Mouse (Mus musculus) lung, adult 2 months (tissue): Measurements from ENCODE around the gene Rdh16f2. TPM values are rescaled to one million over a fixed set of nuclear protein-coding genes. Genes with fewer than 3 reads are reported as not detected.
"Not testable (repeated sequence)": the region's sequence is repeated elsewhere in the genome, so short reads cannot be mapped to it uniquely, and the experiment has no call there.

Experiments
- DNase-seq: peaks from one replicate; pipeline ENCODE4 v3.0.0; 2022
- H3K4me1 ChIP-seq: fragments of 200-500 bp; 2 replicates; pipeline ENCODE4 v1.6.1; 2011; ENCODE audit warnings: low read length; ENCODE audit not compliant: control insufficient read depth, insufficient read depth
- H3K4me3 ChIP-seq: fragments of 200-500 bp; replicated peaks from 2 replicates; pipeline ENCODE3; 2011; ENCODE audit warnings: low read depth, mild to moderate bottlenecking, control low read depth, low read length; ENCODE audit errors: extremely low read depth
- CTCF ChIP-seq: fragments of 200-500 bp; IDR thresholded peaks from 2 replicates; pipeline ENCODE4 v1.5.1; 2011; ENCODE audit warnings: mild to moderate bottlenecking, low read length, control low read depth; ENCODE audit not compliant: insufficient read depth
- POLR2A ChIP-seq: fragments of 200-500 bp; IDR thresholded peaks from 2 replicates; pipeline ENCODE4 v1.6.1; 2011; ENCODE audit warnings: low read depth, mild to moderate bottlenecking, control low read depth, low read length, borderline replicate concordance; ENCODE audit errors: extremely low read depth
- WGBS: fragments of 180-500 bp; shearing (Covaris S2); methylation state at CpG from one replicate; pipeline ENCODE4 v1.1.7; 2018; 5-methylcytosine and 5-hydroxymethylcytosine counted together
- polyA plus RNA-seq: library from polyadenylated mRNA; depleted of rRNA; stranded (reverse); fragments of >200 nt; gene quantifications from 2 replicates; pipeline ENCODE4 v1.2.3, GENCODE M21; 2012; rRNA removed

Gene Rdh16f2
- polyA plus RNA-seq, 1 experiment, result not detected

- DNase-seq, result peak; percentile 10
- Histone ChIP-seq H3K4me3 (no peak overlapping the region), H3K4me1 (peaks cover 3% of the 10 kb centered on the region; the same call in 1 of the 2 replicates)
- 43% methylated on average over 7 of the region's 7 CpGs for WGBS
- TF ChIP-seq POLR2A (no peak), CTCF (no peak)
Observed at GRCm38 (mm10) chr10:127904718-127905446, 38.6 kb downstream of the Rdh16f2 start.

GRCm38 (mm10) chr10:127906138-127906537 is 39.9 kb downstream of the Rdh16f2 start:
- no peak overlapping the region for H3K4me3 ChIP-seq
- WGBS, result 88% methylated on average over 2 of the region's 2 CpGs
- H3K4me1 ChIP-seq, result peaks cover 3% of the 10 kb centered on the region; the same call in 1 of the 2 replicates
- TF ChIP-seq POLR2A (no peak), CTCF (no peak)
- no peak for DNase-seq

GRCm38 (mm10) chr10:127907386-127907951 is 41.2 kb downstream of the Rdh16f2 start:
- no peak for DNase-seq
- H3K4me3 ChIP-seq, result no peak overlapping the region
- peaks cover 3% of the 10 kb centered on the region; the same call in 1 of the 2 replicates for H3K4me1 ChIP-seq
- TF ChIP-seq CTCF, result no peak
- no peak for TF ChIP-seq POLR2A

GRCm38 (mm10) chr10:127915578-127915977 is 49.3 kb downstream of the Rdh16f2 start:
- no peak for TF ChIP-seq POLR2A
- no peak for TF ChIP-seq CTCF
- WGBS, result 93% methylated on average over 1 of the region's 1 CpGs
- no peaks in the 10 kb centered on the region for H3K4me1 ChIP-seq
- no peak overlapping the region for H3K4me3 ChIP-seq
- DNase-seq, result no peak

- 77% methylated on average over 3 of the region's 3 CpGs for WGBS
- not testable (repeated sequence) for H3K4me3 ChIP-seq, DNase-seq, H3K4me1 ChIP-seq
Observed at GRCm38 (mm10) chr10:127917183-127917582, 50.9 kb downstream of the Rdh16f2 start.

GRCm38 (mm10) chr10:127917651-127918050 is 51.4 kb downstream of the Rdh16f2 start:
- H3K4me1 ChIP-seq, result no peaks in the 10 kb centered on the region
- TF ChIP-seq CTCF (no peak), POLR2A (no peak)
- no peak overlapping the region for H3K4me3 ChIP-seq
- WGBS, result 97% methylated on average over 5 of the region's 5 CpGs
- DNase-seq, result no peak

- no peak for TF ChIP-seq POLR2A
- no peak for TF ChIP-seq CTCF
- no peak for DNase-seq
- WGBS, result 46% methylated on average over 1 of the region's 1 CpGs
- no peak overlapping the region for H3K4me3 ChIP-seq
- no peaks in the 10 kb centered on the region for H3K4me1 ChIP-seq
Observed at GRCm38 (mm10) chr10:127922241-127922640, 56.0 kb downstream of the Rdh16f2 start.

GRCm38 (mm10) chr10:127923024-127923423 is 56.8 kb downstream of the Rdh16f2 start:
- WGBS, result 85% methylated on average over 8 of the region's 8 CpGs
- no peak for TF ChIP-seq CTCF
- no peak for TF ChIP-seq POLR2A
- no peak for DNase-seq
- no peak overlapping the region for H3K4me3 ChIP-seq
- no peaks in the 10 kb centered on the region for H3K4me1 ChIP-seq

GRCm38 (mm10) chr10:127924597-127925378 is 58.5 kb downstream of the Rdh16f2 start:
- Histone ChIP-seq H3K4me1 (no peaks in the 10 kb centered on the region), H3K4me3 (no peak overlapping the region)
- 58% methylated on average over 7 of the region's 7 CpGs for WGBS
- no peak for TF ChIP-seq POLR2A
- TF ChIP-seq CTCF, result no peak
- DNase-seq, result no peak

Other genes with a start within 250 kb of the Rdh16f2 start
- 215 and 248 TPM in 2 replicates for gene Lrp1, start 245.3 kb upstream of the Rdh16f2 start, polyA plus RNA-seq
- gene Stat6, start 223.5 kb upstream of the Rdh16f2 start, polyA plus RNA-seq, result 92.3 and 123 TPM in 2 replicates
- 2.7 and 3.6 TPM in 2 replicates for gene Nemp1, start 199.6 kb upstream of the Rdh16f2 start, polyA plus RNA-seq
- gene Nab2, start 197.9 kb upstream of the Rdh16f2 start, polyA plus RNA-seq, result 32.8 and 35.1 TPM in 2 replicates
- 0.11 and 0.77 TPM in 2 replicates for gene Myo1a, start 161.3 kb upstream of the Rdh16f2 start, polyA plus RNA-seq
- not detected in 2 replicates for gene Tac2, start 142.0 kb upstream of the Rdh16f2 start, polyA plus RNA-seq
- gene Zbtb39, start 126.9 kb upstream of the Rdh16f2 start, polyA plus RNA-seq, result 8.7 and 10.5 TPM in 2 replicates
- gene Gpr182, start 114.7 kb upstream of the Rdh16f2 start, polyA plus RNA-seq, result 31.1 and 51.3 TPM in 2 replicates
- 0.05 and 0.11 TPM in 2 replicates for gene Rdh1, start 106.8 kb upstream of the Rdh16f2 start, polyA plus RNA-seq
- gene Rdh16f1, start 106.7 kb upstream of the Rdh16f2 start, polyA plus RNA-seq, result 0.07 and 0.14 TPM in 2 replicates
- 0.17 TPM in 1 of 2 replicates, not detected in the other for gene Rdh9, start 90.1 kb upstream of the Rdh16f2 start, polyA plus RNA-seq
- gene Rdh16, start 65.3 kb upstream of the Rdh16f2 start, polyA plus RNA-seq, result 0.04 and 0.09 TPM in 2 replicates
- not detected in 2 replicates for gene Rdh19, start 16.5 kb upstream of the Rdh16f2 start, polyA plus RNA-seq
- gene Rdh7, start 22.3 kb downstream of the Rdh16f2 start, polyA plus RNA-seq, result 0.12 and 0.72 TPM in 2 replicates
- gene Sdr9c7, start 32.0 kb downstream of the Rdh16f2 start, polyA plus RNA-seq, result 2.9 TPM in 1 of 2 replicates, not detected in the other
- gene Hsd17b6, start 141.1 kb downstream of the Rdh16f2 start, polyA plus RNA-seq, result 0.56 TPM in 1 of 2 replicates, not detected in the other
- gene Prim1, start 148.7 kb downstream of the Rdh16f2 start, polyA plus RNA-seq, result 1.4 and 2.3 TPM in 2 replicates
- 102 and 113 TPM in 2 replicates for gene Naca, start 169.1 kb downstream of the Rdh16f2 start, polyA plus RNA-seq
- 43.8 and 84.2 TPM in 2 replicates for gene Ptges3, start 192.5 kb downstream of the Rdh16f2 start, polyA plus RNA-seq
- gene Atp5b, start 216.8 kb downstream of the Rdh16f2 start, polyA plus RNA-seq, result 1,519 and 1,632 TPM in 2 replicates
- gene Baz2a, start 225.1 kb downstream of the Rdh16f2 start, polyA plus RNA-seq, result 26.9 and 40.7 TPM in 2 replicates